Mouse (Mus musculus): Measurements from ENCODE around the gene Acsm3. TPM values are rescaled to one million over a fixed set of nuclear protein-coding genes. Genes with fewer than 3 reads are reported as not detected.

Acsm3 gene
- 15.0 TPM for polyA plus RNA-seq (2014; fragmentation: Illumina TruSeq; extraction: RNeasy Lipid Tissue Mini Kit (QIAGEN cat#74804); ENCODE audit: low read depth, low replicate concordance)

DNA sequence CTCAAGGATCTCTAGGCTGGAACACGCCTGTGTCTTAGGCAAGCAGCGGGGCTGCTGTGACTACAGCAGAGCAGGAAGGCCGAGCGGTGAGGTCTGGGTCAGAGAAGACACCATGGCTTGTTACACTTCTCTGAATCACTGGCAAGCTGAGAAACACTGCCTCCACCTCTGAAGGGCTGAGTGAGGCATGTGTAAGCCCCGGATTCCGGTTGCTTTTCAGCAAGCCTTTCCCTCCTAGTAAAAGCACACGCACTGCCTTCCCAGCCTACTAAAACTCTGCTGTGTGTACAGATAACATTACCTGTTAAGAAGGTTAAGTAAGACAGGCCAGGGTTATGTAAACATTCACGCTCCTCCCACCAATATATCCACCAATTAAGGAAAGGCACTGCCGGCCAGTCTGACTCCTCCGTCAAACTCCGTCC, at the start of gene Acsm3:
Acsm3 (plus strand) TSS at position 397 of the 425 bp plus-strand sequence.

DNA sequence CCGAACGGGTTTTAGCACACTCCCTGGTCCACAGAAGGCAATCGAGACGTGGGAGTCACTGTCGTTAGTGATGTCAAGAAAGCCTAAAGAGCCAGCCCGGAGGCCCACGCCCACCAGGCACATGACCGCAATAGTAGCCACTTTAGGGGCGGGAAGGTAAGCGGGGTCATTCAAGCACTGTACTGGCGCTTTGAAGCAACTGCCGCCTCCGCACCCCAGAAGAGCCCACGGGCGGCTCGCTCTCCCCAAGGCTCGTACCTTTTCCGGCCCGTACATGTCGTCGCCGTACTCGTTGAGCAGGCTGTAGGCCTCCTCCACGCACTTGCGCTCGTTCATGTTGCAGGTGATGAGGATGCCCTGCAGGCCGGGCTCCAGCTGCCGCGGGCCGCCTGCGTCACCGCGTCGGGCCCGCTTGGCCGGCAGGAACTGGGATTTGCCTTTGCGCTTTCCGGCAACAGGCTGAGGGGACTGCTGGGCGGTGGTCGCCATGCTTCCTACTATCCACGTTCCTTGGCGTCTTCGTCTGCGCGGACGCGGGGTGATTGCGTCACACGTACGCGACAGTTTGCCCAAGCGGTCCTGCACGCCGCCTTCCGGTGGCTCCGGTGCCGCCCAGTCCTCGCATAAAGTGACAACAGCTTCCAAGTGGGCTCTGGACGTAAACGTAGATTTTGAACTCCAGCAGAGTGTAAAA, 40.3 kb upstream of the Acsm3 start, which contains the start of gene Thumpd1:
Thumpd1 (minus strand) TSS at position 546 of the 694 bp plus-strand sequence.

DNA sequence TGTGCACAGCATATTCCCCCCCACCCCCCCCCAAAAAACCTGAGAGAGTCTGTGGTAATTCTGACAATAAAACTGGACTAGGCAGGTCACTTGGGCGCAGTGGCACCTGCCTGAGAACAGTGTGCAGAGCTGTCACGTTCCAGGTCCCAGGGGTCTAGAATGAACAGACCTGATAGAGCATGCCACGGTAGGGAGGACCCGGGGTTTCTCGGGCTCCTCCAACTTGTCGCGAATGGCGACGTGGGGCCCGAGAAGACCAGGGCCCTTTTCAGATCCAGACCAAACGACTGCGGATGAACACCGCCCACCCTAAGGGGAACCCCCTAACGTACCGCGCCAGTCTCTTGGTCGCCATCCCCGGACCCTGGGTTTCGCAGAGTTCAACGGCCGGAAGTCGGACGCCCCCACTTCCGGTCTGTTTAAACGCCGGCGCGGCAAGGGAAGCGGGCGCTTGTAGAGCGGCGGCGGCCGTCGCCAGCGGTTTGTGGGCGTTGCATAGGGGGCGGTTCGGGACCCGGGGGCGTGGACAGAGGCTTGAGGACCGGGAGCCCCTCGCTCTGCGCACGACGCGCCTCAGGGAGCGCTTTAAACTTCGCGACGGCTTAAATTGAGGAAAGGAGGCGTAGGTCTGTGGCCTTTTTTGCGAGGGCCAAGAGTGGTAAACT, 33.0 kb downstream of the Acsm3 start, which contains the start of the genes Rexo5 and Eri2:
Rexo5 (plus strand) TSS at position 421 of the 665 bp plus-strand sequence.
Eri2 (minus strand) TSS at position 473 of the 665 bp plus-strand sequence.

Other genes starting within 250 kb of the Acsm3 start
- gene Acsm5, start 241.5 kb upstream of the Acsm3 start, polyA plus RNA-seq (2014; fragmentation: Illumina TruSeq; extraction: RNeasy Lipid Tissue Mini Kit (QIAGEN cat#74804); ENCODE audit: low read depth, low replicate concordance): 69.2 TPM
- gene Pdilt, start 237.4 kb upstream of the Acsm3 start, polyA plus RNA-seq (2014; fragmentation: Illumina TruSeq; extraction: RNeasy Lipid Tissue Mini Kit (QIAGEN cat#74804); ENCODE audit: low read depth, low replicate concordance): 16.1 TPM
- gene Acsm2, start 206.6 kb upstream of the Acsm3 start, polyA plus RNA-seq (2014; fragmentation: Illumina TruSeq; extraction: RNeasy Lipid Tissue Mini Kit (QIAGEN cat#74804); ENCODE audit: low read depth, low replicate concordance): 1,088 TPM
- 103 TPM for gene Acsm1, start 153.9 kb upstream of the Acsm3 start, polyA plus RNA-seq (2014; fragmentation: Illumina TruSeq; extraction: RNeasy Lipid Tissue Mini Kit (QIAGEN cat#74804); ENCODE audit: low read depth, low replicate concordance)
- gene Acsm4, start 70.9 kb upstream of the Acsm3 start, polyA plus RNA-seq (2014; fragmentation: Illumina TruSeq; extraction: RNeasy Lipid Tissue Mini Kit (QIAGEN cat#74804); ENCODE audit: low read depth, low replicate concordance): not detected
- gene Thumpd1, start 40.1 kb upstream of the Acsm3 start, polyA plus RNA-seq (2014; fragmentation: Illumina TruSeq; extraction: RNeasy Lipid Tissue Mini Kit (QIAGEN cat#74804); ENCODE audit: low read depth, low replicate concordance): 41.8 TPM
- 5.6 TPM for gene Rexo5, start 33.1 kb downstream of the Acsm3 start, polyA plus RNA-seq (2014; fragmentation: Illumina TruSeq; extraction: RNeasy Lipid Tissue Mini Kit (QIAGEN cat#74804); ENCODE audit: low read depth, low replicate concordance)
- gene Eri2, start 33.1 kb downstream of the Acsm3 start, polyA plus RNA-seq (2014; fragmentation: Illumina TruSeq; extraction: RNeasy Lipid Tissue Mini Kit (QIAGEN cat#74804); ENCODE audit: low read depth, low replicate concordance): 13.2 TPM
- gene Lyrm1, start 134.9 kb downstream of the Acsm3 start, polyA plus RNA-seq (2014; fragmentation: Illumina TruSeq; extraction: RNeasy Lipid Tissue Mini Kit (QIAGEN cat#74804); ENCODE audit: low read depth, low replicate concordance): 20.6 TPM
- gene Dcun1d3, start 135.4 kb downstream of the Acsm3 start, polyA plus RNA-seq (2014; fragmentation: Illumina TruSeq; extraction: RNeasy Lipid Tissue Mini Kit (QIAGEN cat#74804); ENCODE audit: low read depth, low replicate concordance): 15.8 TPM

All from kidney, adult 10 weeks (tissue).